Mouse (Mus musculus) stomach, embryonic 16.5 days (tissue): ENCODE results near the gene Gm20869. TPM values are rescaled to one million over a fixed set of nuclear protein-coding genes. Genes with fewer than 3 reads are reported as not detected.
"Not testable (repeated sequence)": the region's sequence is repeated elsewhere in the genome, so short reads cannot be mapped to it uniquely, and the experiment has no call there.

ENCODE experiments used
- ATAC-seq: fragments of 200-750 bp; cut with Nextera tagmentation; 2 replicates; pipeline ENCODE4 v1.8.0; 2017; ENCODE audit warnings: moderate number of reproducible peaks, moderate TSS enrichment; ENCODE audit not compliant: insufficient read depth, low FRiP score
- H3K27ac ChIP-seq: fragments of 300-500 bp; sonication (generic); 2 replicates; pipeline ENCODE4 v1.5.1; 2014; ENCODE audit warnings: low read length
- H3K27me3 ChIP-seq: fragments of 300-500 bp; sonication (generic); 2 replicates; pipeline ENCODE4 v1.6.1; 2014; ENCODE audit warnings: low read length, control low read depth, mixed read lengths; ENCODE audit not compliant: control insufficient read depth, insufficient read depth
- H3K36me3 ChIP-seq: fragments of 300-500 bp; sonication (generic); 2 replicates; pipeline ENCODE4 v1.6.1; 2014; ENCODE audit warnings: low read length; ENCODE audit not compliant: control insufficient read depth, insufficient read depth
- H3K4me1 ChIP-seq: fragments of 300-500 bp; sonication (generic); 2 replicates; pipeline ENCODE4 v1.6.1; 2014; ENCODE audit warnings: low read length, control low read depth, mixed read lengths; ENCODE audit not compliant: control insufficient read depth, insufficient read depth
- H3K4me2 ChIP-seq: fragments of 300-500 bp; sonication (generic); 2 replicates; pipeline ENCODE4 v1.6.1; 2014; ENCODE audit warnings: low read depth, low read length, mixed read lengths
- H3K4me3 ChIP-seq: fragments of 300-500 bp; sonication (generic); replicated peaks from 2 replicates; pipeline ENCODE4 v1.5.1; 2014; ENCODE audit warnings: mild to moderate bottlenecking, low read length
- H3K9ac ChIP-seq: fragments of 300-500 bp; sonication (generic); 2 replicates; pipeline ENCODE4 v1.6.1; 2014; ENCODE audit warnings: low read length
- H3K9me3 ChIP-seq: fragments of 300-500 bp; sonication (generic); replicated peaks from 2 replicates; pipeline ENCODE4 v1.6.1; 2016; ENCODE audit warnings: low read length, control low read depth; ENCODE audit not compliant: control insufficient read depth
- WGBS: fragments of 180-500 bp; shearing (Covaris S2); extraction: QIAGEN DNeasy Blood & Tissue Kit; methylation state at CpG from one replicate; pipeline ENCODE4 v1.1.7; 2014; 5-methylcytosine and 5-hydroxymethylcytosine counted together
- polyA plus RNA-seq: library from polyadenylated mRNA; unstranded; fragments of >200 nt; fragmentation: Nextera tagmentation; extraction: Ambion mirVana; gene quantifications from 2 replicates; pipeline ENCODE4 v1.2.1, GENCODE M21; 2015

Gm20869 gene
- not detected in 2 replicates for polyA plus RNA-seq

DNA sequence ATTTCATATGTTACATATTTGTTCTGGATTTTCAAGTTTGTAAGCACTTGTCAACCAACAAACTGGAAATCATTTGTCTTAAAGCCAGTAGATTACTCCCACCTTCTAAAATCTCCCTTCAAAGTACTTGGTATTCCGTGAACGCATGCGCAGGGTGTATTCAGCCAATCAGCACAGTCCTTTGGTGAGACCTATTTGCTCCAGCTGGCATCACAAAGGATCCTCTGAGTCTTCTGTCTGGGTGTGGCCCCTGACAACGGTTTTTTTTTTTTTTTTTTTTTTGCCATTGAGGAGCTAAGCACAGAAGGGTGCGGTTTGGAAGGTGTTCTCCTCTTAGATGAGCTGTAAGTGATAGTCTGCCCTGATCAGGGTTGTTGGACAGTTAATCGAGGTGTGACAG lies at the start of gene Gm20869:
Gm20869 (plus strand) TSS at position 301 of the 400 bp plus-strand sequence.
- not testable (repeated sequence) for H3K9me3 ChIP-seq, H3K4me1 ChIP-seq, H3K4me2 ChIP-seq, H3K9ac ChIP-seq, H3K36me3 ChIP-seq, ATAC-seq, H3K4me3 ChIP-seq, H3K27ac ChIP-seq, H3K27me3 ChIP-seq
- no CpG with 5 or more reads among the region's 6 CpGs for WGBS

Other genes with a start within 250 kb of the Gm20869 start
- gene Gm20870, start 222.6 kb downstream of the Gm20869 start, polyA plus RNA-seq: not detected in 2 replicates